ENCODE assay signal across 30 mouse cellular contexts in genomic region chr5:99488479-99489158, GRCm38 (mm10).
DNase-seq lines count a peak whose midpoint lies in the region; ATAC-seq lines count a peak whose summit lies in the region.
"Had no signal": no experiment of that assay in that cellular context is flagged by ENCODE, and none has a peak within 500 bp of the region (broad histone marks: within the 10 kb centered on the region; RNA-seq: fewer than 3 reads in every experiment).

No protein-coding gene starts in this region.

- H3K27me3 ChIP-seq in forebrain, embryonic 16.5 days (replicated peaks; ENCODE audit: control insufficient read depth, insufficient read depth, low read length): no peaks in the 10 kb centered on the region
- H3K27me3 ChIP-seq: embryonic facial prominence, embryonic 13.5 days; forebrain, embryonic 15.5 days; heart, embryonic 12.5 days; heart, embryonic 15.5 days; Patski had no signal

- no peak overlapping the region for H3K9ac ChIP-seq in forebrain, embryonic 16.5 days (replicated peaks; ENCODE audit: low read depth, low read length)
- H3K9ac ChIP-seq: embryonic facial prominence, embryonic 13.5 days; forebrain, embryonic 12.5 days; forebrain, embryonic 15.5 days; heart, embryonic 12.5 days; heart, embryonic 15.5 days; hindbrain, embryonic 13.5 days had no signal

- intact Hi-C loops in heart, postnatal 14 days (cut with DNase I): no loop called here

- H3K4me3 ChIP-seq in forebrain, embryonic 16.5 days (replicated peaks; ENCODE audit: low read length): no peak overlapping the region
- H3K4me3 ChIP-seq: embryonic facial prominence, embryonic 10.5 days; embryonic facial prominence, embryonic 13.5 days; erythroblast, embryonic 14.5 days; forebrain, embryonic 12.5 days; forebrain, embryonic 15.5 days; heart, embryonic 12.5 days; heart, embryonic 15.5 days; hindbrain, embryonic 10.5 days; hindbrain, embryonic 13.5 days had no signal

- 93% methylated on average over 6 of the region's 6 CpGs for WGBS in forebrain, embryonic 16.5 days

- peaks cover 21% of the 10 kb centered on the region for H3K4me1 ChIP-seq in forebrain, embryonic 16.5 days (replicated peaks; ENCODE audit: control insufficient read depth, insufficient read depth, low read length)
- H3K4me1 ChIP-seq: embryonic facial prominence, embryonic 10.5 days; heart, embryonic 15.5 days; hindbrain, embryonic 10.5 days had no signal

- ATAC-seq in granulocyte monocyte progenitor cell, adult 5-6 weeks (replicated peaks; ENCODE audit: poor library complexity, severe bottlenecking): peak; percentile 60
- peak; percentile 73 for ATAC-seq in megakaryocyte, adult 5-6 weeks (ENCODE audit: poor library complexity, severe bottlenecking)
- 0 out of 2 replicates have a peak, but pooled peaks have one; percentile 30 for ATAC-seq in neutrophil, adult 5-6 weeks (ENCODE audit: extremely low read depth, insufficient number of reproducible peaks, low FRiP score, poor library complexity, severe bottlenecking)
- no peak for ATAC-seq in forebrain, embryonic 16.5 days
- ATAC-seq: forebrain, embryonic 15.5 days; hindbrain, embryonic 16.5 days; Patski had no signal

- H3K4me2 ChIP-seq in forebrain, embryonic 16.5 days (ENCODE audit: low read length): no peak overlapping the region
- H3K4me2 ChIP-seq: embryonic facial prominence, embryonic 13.5 days; forebrain, embryonic 12.5 days; forebrain, embryonic 15.5 days; heart, embryonic 12.5 days; heart, embryonic 15.5 days; hindbrain, embryonic 13.5 days had no signal

- peak; percentile 57 for DNase-seq in heart, adult 11 months
- DNase-seq in heart, postnatal 14 days: no peak
- no peak for DNase-seq in MN1 (ENCODE audit: low spot score)
- DNase-seq in layer of hippocampus, adult 9-10 months (ENCODE audit: low spot score): no peak
- DNase-seq: adrenal gland, postnatal 10 days; adrenal gland, postnatal 36 days; cerebellum, adult 11 months; cerebellum, adult 2 months; cerebellum, adult 9-11 months; cerebellum, postnatal 25 days; embryo, embryonic 11 days; gastrocnemius, postnatal 10 days; gastrocnemius, postnatal 36 days; heart, adult 18-20 months; heart, postnatal 10 days had no signal

- no peak overlapping the region for H3K27ac ChIP-seq in forebrain, embryonic 16.5 days (ENCODE audit: low read length)
- H3K27ac ChIP-seq: embryonic facial prominence, embryonic 10.5 days; embryonic facial prominence, embryonic 13.5 days; forebrain, embryonic 12.5 days; heart, embryonic 15.5 days; hindbrain, embryonic 10.5 days; hindbrain, embryonic 13.5 days had no signal

- H3K9me3 ChIP-seq in forebrain, embryonic 16.5 days (ENCODE audit: control insufficient read depth, low read length): no peaks in the 10 kb centered on the region
- H3K9me3 ChIP-seq: embryonic facial prominence, embryonic 10.5 days; embryonic facial prominence, embryonic 13.5 days; forebrain, embryonic 12.5 days; forebrain, embryonic 15.5 days; heart, embryonic 12.5 days; heart, embryonic 15.5 days; hindbrain, embryonic 10.5 days; hindbrain, embryonic 13.5 days had no signal

- no peaks in the 10 kb centered on the region for H3K36me3 ChIP-seq in forebrain, embryonic 16.5 days (ENCODE audit: control insufficient read depth, insufficient read depth)
- H3K36me3 ChIP-seq: embryonic facial prominence, embryonic 10.5 days; embryonic facial prominence, embryonic 13.5 days; forebrain, embryonic 12.5 days; forebrain, embryonic 15.5 days; heart, embryonic 12.5 days; heart, embryonic 15.5 days; hindbrain, embryonic 10.5 days; hindbrain, embryonic 13.5 days had no signal
